Mouse (Mus musculus) spleen, adult 2 months (tissue): ENCODE results near the gene Soat2. TPM values are rescaled to one million over a fixed set of nuclear protein-coding genes. Genes with fewer than 3 reads are reported as not detected.

Experiments
- DNase-seq, 2 experiments: peaks; one replicate each; pipeline versions ENCODE4 v3.0.0 to v3.0.0-alpha.2; 2012 to 2021; ENCODE audit warnings: low spot score in 2 of 2, low read depth in 1 of 2
- H3K27ac ChIP-seq: fragments of 200-500 bp; 2 replicates; pipeline ENCODE4 v1.5.1; 2012; ENCODE audit warnings: low read length, inconsistent platforms; ENCODE audit not compliant: insufficient read depth
- H3K27me3 ChIP-seq: fragments of 200-500 bp; 2 replicates; pipeline ENCODE4 v1.6.1; 2012; ENCODE audit warnings: mild to moderate bottlenecking, moderate library complexity, low read length, inconsistent platforms; ENCODE audit not compliant: control insufficient read depth, insufficient read depth
- H3K36me3 ChIP-seq: fragments of 200-500 bp; 2 replicates; pipeline ENCODE4 v1.6.1; 2012; ENCODE audit warnings: mild to moderate bottlenecking, low read length, inconsistent platforms; ENCODE audit not compliant: control insufficient read depth, insufficient read depth
- H3K4me1 ChIP-seq: fragments of 200-500 bp; 2 replicates; pipeline ENCODE4 v1.6.1; 2011; ENCODE audit warnings: inconsistent platforms; ENCODE audit not compliant: control insufficient read depth, insufficient read depth, insufficient read length
- H3K4me3 ChIP-seq: fragments of 200-500 bp; 2 replicates; pipeline ENCODE4 v1.5.1; 2011; ENCODE audit warnings: mild to moderate bottlenecking, inconsistent platforms; ENCODE audit not compliant: insufficient read depth, insufficient read length; ENCODE audit errors: extremely low read depth
- CTCF ChIP-seq: fragments of 200-500 bp; IDR thresholded peaks from 2 replicates; pipeline ENCODE4 v1.5.1; 2011; ENCODE audit warnings: mild to moderate bottlenecking, inconsistent platforms; ENCODE audit not compliant: insufficient read depth, insufficient read length, insufficient replicate concordance; ENCODE audit errors: extremely low read depth
- POLR2A ChIP-seq: fragments of 200-500 bp; IDR thresholded peaks from 2 replicates; pipeline ENCODE4 v1.6.1; 2011; ENCODE audit warnings: low read depth, low read length, inconsistent platforms
- WGBS: fragments of 180-500 bp; shearing (Covaris S2); methylation state at CpG from one replicate; pipeline ENCODE4 v1.1.7; 2018; 5-methylcytosine and 5-hydroxymethylcytosine counted together
- polyA plus RNA-seq: library from polyadenylated mRNA; depleted of rRNA; stranded (reverse); fragments of >200 nt; gene quantifications from 2 replicates; pipeline ENCODE4 v1.2.3, GENCODE M21; 2012

Gene Soat2
- polyA plus RNA-seq, 1 experiment, result 3.2 TPM

DNA sequence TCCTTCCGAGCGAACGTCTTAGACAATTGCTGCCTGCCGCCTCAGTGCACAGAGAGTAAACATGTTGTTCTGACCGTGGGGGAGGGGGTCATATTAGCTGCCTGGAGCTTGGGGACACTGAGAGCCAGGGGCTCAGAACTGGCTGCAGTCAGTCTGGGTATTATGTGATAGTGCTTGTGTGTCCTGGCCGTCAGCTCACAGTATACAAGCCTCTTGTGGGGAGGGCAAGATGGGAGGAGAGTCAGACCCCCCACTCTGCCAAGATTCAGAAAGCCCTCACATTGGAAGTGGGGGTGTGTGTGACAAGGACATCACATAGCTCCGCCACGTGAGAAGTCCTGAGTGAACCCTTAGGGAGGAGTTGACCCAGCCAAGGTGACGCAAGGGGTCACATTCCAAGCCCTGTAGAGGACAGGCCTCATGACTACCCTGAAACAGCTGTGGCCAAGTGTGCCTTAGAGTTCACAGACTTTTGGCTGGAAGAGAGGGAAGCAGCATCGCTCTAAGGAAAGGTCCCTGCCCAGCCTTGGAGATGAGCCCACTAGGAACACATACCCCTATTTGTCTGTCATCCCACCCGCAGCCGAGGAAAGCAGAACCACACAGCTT is 46.3 kb upstream of the Soat2 start:
- H3K27me3 ChIP-seq, result 0 out of 2 replicates have a peak, but pooled peaks cover 2% of the 10 kb centered on the region
- DNase-seq, result no peak
- TF ChIP-seq CTCF (no peak), POLR2A (no peak; the same call in 1 of the 2 replicates)
- peak overlapping the region; percentile 49; the same call in 1 of the 2 replicates for H3K4me3 ChIP-seq
- H3K4me1 ChIP-seq, result peaks cover 10% of the 10 kb centered on the region
- peak overlapping the region; percentile 80 for H3K27ac ChIP-seq
- WGBS, result 75% methylated on average over 12 of the region's 12 CpGs
- no peaks in the 10 kb centered on the region for H3K36me3 ChIP-seq

DNA sequence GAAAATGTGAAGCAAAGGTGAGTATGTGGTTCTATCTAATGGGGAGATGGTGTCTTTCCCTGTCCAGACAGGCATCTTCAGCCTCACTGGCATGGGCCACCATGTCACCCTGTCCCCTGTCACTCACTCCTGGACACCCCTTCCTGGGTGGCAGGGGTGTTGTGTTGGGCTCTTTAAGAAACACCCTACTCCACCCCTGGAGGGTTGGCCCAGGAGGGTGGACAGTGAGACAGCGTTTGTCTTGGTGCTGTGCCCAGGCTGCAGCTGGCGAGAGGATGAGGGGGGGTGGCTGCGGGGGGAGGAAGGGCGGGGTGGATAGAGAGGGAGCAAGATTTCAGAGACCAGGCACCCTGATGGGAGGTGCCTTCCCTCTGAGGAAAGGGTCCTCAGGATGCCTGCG is 45.0 kb upstream of the Soat2 start:
- 6% methylated on average over 5 of the region's 5 CpGs for WGBS
- TF ChIP-seq CTCF (no peak), POLR2A (no peak)
- H3K27ac ChIP-seq, result no peak overlapping the region
- H3K36me3 ChIP-seq, result no peaks in the 10 kb centered on the region
- no peak overlapping the region for H3K4me3 ChIP-seq
- H3K4me1 ChIP-seq, result peaks cover 7% of the 10 kb centered on the region
- no peaks in the 10 kb centered on the region for H3K27me3 ChIP-seq
- no peak for DNase-seq

DNA sequence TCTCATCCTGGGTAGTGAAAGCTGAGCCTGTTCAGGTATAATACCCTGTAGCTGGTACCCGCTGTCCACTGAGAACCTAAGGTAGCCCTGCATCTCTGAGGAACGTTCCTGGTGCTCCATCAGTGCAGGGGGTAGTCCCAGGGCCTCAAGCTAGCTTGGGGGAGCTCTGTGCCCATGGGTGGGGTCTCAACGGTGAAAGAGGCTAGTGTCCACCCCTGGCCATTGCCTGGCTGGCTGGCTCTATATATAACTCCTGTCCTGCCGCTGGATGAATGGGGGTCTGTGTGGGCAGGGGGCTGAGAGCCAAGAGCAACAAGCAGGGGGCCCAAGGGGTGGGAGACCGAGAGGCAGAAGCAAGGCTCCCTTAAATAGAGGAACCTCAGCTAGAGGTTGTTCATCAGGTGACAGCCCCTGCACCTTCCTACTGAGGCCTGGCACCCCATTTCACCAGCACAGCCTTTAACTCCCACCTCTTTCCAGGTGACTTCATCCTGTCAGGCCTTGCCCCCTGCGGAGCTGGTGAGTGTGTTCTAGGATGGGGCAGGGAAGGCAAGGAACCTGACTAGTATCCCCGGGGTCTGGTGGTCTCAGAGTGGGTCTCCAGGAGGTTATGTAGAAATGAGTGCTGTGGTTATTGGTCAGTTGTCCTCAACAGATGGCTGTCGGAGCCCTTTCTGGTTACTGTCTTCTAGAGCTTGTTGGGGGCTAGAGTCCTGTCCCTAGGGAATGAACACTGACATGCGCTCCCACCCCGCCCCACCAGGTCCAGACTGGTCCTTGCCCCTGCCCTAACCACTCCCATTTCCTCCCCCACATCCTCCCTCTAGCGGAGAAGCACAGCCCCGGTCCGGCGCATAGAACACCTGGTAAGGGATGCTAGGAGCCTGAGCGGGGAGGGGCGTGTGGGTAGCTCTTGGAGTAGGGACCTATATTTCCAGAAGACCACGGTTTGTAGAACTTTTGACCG is 44.3 kb upstream of the Soat2 start:
- peaks cover 7% of the 10 kb centered on the region; the same call in 1 of the 2 replicates for H3K4me1 ChIP-seq
- no peak for DNase-seq
- no peaks in the 10 kb centered on the region for H3K36me3 ChIP-seq
- H3K27ac ChIP-seq, result no peak overlapping the region
- no peak for TF ChIP-seq CTCF
- TF ChIP-seq POLR2A, result no peak
- no peak overlapping the region for H3K4me3 ChIP-seq
- no peaks in the 10 kb centered on the region for H3K27me3 ChIP-seq
- WGBS, result 18% methylated on average over 18 of the region's 18 CpGs

DNA sequence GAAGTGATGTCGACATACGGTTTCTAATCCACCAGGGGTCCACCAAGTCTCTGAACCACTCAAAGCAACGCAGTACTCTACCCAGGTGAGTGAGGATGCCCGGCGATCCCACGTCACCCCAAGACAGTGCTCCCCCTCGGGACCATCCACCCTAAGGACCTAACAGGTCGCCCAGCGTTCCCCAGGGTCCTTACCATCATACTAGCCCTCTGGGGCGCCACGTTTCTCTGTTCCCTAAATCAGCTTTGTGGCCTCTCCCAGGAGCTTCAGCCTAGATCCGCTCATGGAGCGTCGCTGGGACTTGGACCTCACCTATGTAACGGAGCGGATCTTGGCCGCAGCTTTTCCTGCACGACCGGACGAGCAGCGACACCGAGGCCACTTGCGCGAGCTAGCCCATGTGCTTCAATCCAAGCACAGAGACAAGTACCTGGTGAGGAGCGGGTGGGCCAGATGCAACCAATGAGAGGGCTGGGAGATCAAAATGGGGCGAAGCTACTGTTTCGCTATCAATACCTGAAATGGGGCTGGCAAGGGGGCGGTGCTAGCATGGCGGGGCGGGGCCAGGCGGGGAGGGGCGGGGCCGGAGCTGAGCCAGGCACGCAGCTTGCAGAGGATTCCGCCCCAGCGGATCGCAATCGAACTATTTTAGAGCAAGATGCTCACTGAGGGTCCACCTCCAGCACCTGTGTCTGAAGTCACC is 43.4 kb upstream of the Soat2 start:
- 37% methylated on average over 38 of the region's 38 CpGs for WGBS
- Histone ChIP-seq H3K27ac (no peak overlapping the region), H3K4me3 (peak overlapping the region; percentile 41; the same call in 1 of the 2 replicates), H3K36me3 (no peaks in the 10 kb centered on the region), H3K4me1 (peaks cover 7% of the 10 kb centered on the region; the same call in 1 of the 2 replicates), H3K27me3 (no peaks in the 10 kb centered on the region)
- TF ChIP-seq CTCF (no peak), POLR2A (no peak)
- DNase-seq, result no peak

DNA sequence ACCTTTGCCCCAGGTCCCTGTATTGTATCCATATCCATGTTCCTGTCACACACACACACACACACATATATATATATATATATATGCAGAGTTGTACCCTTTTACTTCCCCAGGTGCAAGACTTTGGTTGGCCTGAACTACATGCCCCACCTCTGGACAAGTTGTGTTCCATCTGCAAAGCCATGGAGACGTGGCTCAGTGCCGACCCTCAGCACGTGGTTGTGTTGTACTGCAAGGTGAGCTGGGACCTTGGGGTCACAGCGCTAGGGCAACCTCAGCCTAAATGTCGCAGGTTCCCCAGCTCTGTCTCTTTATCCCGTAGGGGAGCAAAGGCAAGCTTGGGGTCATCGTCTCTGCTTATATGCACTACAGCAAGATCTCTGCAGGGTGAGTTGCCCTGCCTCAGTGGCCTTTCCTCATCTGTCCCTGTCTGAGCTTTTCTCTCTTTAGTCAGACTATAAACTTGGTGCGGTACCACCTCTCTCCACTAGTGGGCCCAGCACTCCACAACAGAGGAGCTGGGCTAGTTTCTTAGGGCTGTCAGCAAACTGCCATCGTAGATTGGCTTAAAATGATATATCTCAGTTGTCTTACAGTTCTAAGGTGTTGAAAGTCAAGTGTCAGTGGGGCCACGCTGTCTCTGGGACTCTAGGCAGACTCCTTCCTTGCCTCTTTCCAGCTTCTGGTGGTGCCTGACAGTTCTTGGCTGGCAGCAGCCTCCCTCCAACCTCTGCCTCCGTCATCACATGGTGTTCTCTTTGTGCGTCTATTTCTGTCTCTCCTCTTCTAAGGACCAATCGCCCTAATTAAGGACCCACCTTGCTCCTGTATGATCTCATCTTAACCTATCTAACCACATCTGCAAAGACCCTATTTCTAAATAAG is 42.4 kb upstream of the Soat2 start:
- Histone ChIP-seq H3K27ac (no peak overlapping the region), H3K4me3 (no peak overlapping the region), H3K27me3 (no peaks in the 10 kb centered on the region), H3K4me1 (peaks cover 7% of the 10 kb centered on the region; the same call in 1 of the 2 replicates), H3K36me3 (no peaks in the 10 kb centered on the region)
- peak; percentile 53; the same call in 1 of the 2 replicates for TF ChIP-seq CTCF
- no peak for TF ChIP-seq POLR2A
- 46% methylated on average over 13 of the region's 13 CpGs for WGBS
- DNase-seq, result peak; percentile 45 to 64
